Mouse (Mus musculus) brown adipose tissue, adult 24 weeks (tissue): ENCODE measurements around the gene Poc1b. TPM values are rescaled to one million over a fixed set of nuclear protein-coding genes. Genes with fewer than 3 reads are reported as not detected.
A peak's percentile ranks its signal among the peaks of the same experiment; 100 is the strongest.

Experiments
- H3K27ac ChIP-seq: fragments of 200-500 bp; replicated peaks from 2 replicates; pipeline ENCODE4 v1.5.1; 2012; ENCODE audit warnings: low read depth, mild to moderate bottlenecking, low read length
- H3K4me1 ChIP-seq: fragments of 200-500 bp; 2 replicates; pipeline ENCODE4 v1.6.1; 2012; ENCODE audit warnings: low read length, mixed read lengths; ENCODE audit not compliant: control insufficient read depth, insufficient read depth, insufficient read length
- H3K4me3 ChIP-seq: fragments of 200-500 bp; 2 replicates; pipeline ENCODE4 v1.5.1; 2012; ENCODE audit warnings: low read depth, mild to moderate bottlenecking, low read length, moderate library complexity; ENCODE audit not compliant: insufficient read depth
- polyA plus RNA-seq: library from polyadenylated mRNA; stranded (reverse); fragments of >200 nt; gene quantifications from 2 replicates; pipeline ENCODE4 v1.2.4, GENCODE M21; 2012; ENCODE audit not compliant: missing spikeins, insufficient read depth, insufficient read length

Poc1b gene
- polyA plus RNA-seq = 3.1 and 4.6 TPM in 2 replicates

- Histone ChIP-seq H3K27ac (peak within 1 kb of the TSS; percentile 87), H3K4me1 (no peaks in the 10 kb centered on the region), H3K4me3 (peak within 1 kb of the TSS; percentile 100)
Measured at GRCm38 (mm10) chr10:99106703-99107631, at the start of gene Poc1b. Gene Poc1b (plus strand): TSS chr10:99107036.

GRCm38 (mm10) chr10:99060588-99060987, 46.2 kb upstream of the Poc1b start:
- 0 out of 2 replicates have a peak, but pooled peaks cover 2% of the 10 kb centered on the region for H3K4me1 ChIP-seq
- H3K4me3 ChIP-seq = no peak overlapping the region
- H3K27ac ChIP-seq = no peak overlapping the region

DNA sequence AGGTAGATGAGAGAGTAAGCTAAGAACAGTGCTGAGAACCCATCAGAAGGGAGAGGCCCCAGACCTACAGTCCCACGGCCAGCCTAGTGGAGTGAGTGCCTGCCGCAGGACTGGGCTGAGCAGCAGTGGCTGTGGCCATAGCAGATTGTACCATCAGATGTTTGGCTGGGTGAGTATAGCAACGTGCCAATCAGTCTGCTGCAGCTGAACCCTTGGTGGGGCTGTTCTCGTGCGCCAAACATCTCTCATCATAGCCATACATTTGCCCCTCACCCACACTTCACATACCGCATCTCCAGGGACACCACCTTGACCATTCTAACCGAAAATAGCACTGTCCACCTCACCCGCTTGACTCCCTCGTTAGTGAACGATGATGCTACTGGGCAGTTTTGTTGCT, 45.4 kb upstream of the Poc1b start:
- H3K27ac ChIP-seq = no peak overlapping the region
- H3K4me1 ChIP-seq = 0 out of 2 replicates have a peak, but pooled peaks cover 2% of the 10 kb centered on the region
- no peak overlapping the region for H3K4me3 ChIP-seq

DNA sequence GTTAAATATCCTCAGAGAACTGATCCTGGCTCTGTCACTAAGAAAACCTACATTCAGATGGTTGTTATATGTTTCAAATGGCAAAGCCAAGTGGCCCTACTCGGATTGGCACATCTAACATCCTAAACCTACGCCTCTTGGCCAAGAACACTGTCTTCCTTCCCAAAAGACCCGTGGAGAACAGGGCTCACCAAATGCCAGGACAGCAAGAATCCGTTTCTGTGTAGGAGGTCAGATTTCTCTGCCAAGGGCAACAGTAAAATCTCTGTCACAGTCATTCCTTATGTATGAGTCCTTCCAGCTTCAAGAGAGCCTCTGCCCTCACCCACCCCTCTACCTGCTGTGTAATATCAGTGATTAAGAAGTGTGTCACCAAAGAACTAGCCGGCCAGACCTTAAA, 44.3 kb upstream of the Poc1b start:
- no peak overlapping the region for H3K4me3 ChIP-seq
- H3K4me1 ChIP-seq = 0 out of 2 replicates have a peak, but pooled peaks cover 2% of the 10 kb centered on the region
- no peak overlapping the region for H3K27ac ChIP-seq

GRCm38 (mm10) chr10:99076113-99076895, 30.5 kb upstream of the Poc1b start:
- H3K27ac ChIP-seq = no peak overlapping the region
- H3K4me3 ChIP-seq = no peak overlapping the region
- H3K4me1 ChIP-seq = no peaks in the 10 kb centered on the region

- Histone ChIP-seq H3K4me1 (no peaks in the 10 kb centered on the region), H3K27ac (no peak overlapping the region)
Measured at GRCm38 (mm10) chr10:99078621-99079020, 28.2 kb upstream of the Poc1b start.

GRCm38 (mm10) chr10:99081569-99081990, 25.3 kb upstream of the Poc1b start:
- no peak overlapping the region for H3K27ac ChIP-seq
- H3K4me3 ChIP-seq = no peak overlapping the region
- no peaks in the 10 kb centered on the region for H3K4me1 ChIP-seq

More at GRCm38 (mm10) chr10:99078621-99079020, 28.2 kb upstream of the Poc1b start:
- H3K4me3 ChIP-seq = no peak overlapping the region

GRCm38 (mm10) chr10:99083431-99084003, 23.3 kb upstream of the Poc1b start:
- no peaks in the 10 kb centered on the region for H3K4me1 ChIP-seq
- no peak overlapping the region for H3K4me3 ChIP-seq
- no peak overlapping the region for H3K27ac ChIP-seq

- H3K4me3 ChIP-seq = no peak overlapping the region
- H3K4me1 ChIP-seq = no peaks in the 10 kb centered on the region
- H3K27ac ChIP-seq = no peak overlapping the region
Measured at GRCm38 (mm10) chr10:99084397-99085239, 22.2 kb upstream of the Poc1b start.

DNA sequence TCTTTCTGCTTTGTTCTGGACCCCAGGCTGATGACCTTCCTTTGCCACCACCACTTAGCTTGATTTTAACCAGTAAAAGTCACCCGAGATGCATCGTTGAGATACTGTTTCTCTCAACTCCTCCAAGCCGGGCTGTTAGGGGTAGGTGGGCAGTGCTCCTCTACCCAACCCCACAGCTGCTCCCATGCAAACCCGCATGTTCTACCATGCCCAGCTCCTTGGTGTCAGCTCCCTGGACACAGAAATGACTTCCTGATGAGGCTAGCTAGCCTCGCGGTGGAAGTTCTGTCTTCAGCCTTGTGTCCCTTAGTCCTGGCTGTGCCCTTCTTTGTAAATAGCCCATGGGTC, 21.6 kb upstream of the Poc1b start:
- Histone ChIP-seq H3K4me3 (no peak overlapping the region), H3K4me1 (no peaks in the 10 kb centered on the region), H3K27ac (no peak overlapping the region)

- Histone ChIP-seq H3K4me3 (no peak overlapping the region), H3K27ac (no peak overlapping the region), H3K4me1 (no peaks in the 10 kb centered on the region)
Measured at GRCm38 (mm10) chr10:99086029-99086428, 20.8 kb upstream of the Poc1b start.

DNA sequence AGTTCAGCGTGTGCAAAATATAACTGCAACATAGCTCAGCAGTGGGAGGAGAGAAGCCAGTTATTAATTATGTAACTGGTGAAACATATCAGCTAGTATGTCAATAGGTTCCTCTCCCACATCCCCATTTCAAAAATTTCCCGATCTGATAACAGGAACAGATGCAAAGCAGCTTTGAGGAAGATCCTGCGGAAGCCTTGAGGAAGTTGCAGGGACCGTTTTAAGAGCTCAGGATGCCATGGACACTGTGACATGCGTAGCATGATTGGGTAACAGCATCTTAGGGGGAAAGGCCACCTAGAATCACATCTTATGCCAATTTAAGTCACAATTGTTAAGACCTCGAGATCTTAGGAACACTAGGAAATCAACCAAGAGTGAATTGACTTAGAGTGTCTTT, 16.9 kb upstream of the Poc1b start:
- no peak overlapping the region for H3K27ac ChIP-seq
- H3K4me1 ChIP-seq = no peaks in the 10 kb centered on the region
- no peak overlapping the region for H3K4me3 ChIP-seq

GRCm38 (mm10) chr10:99093364-99093763, 13.5 kb upstream of the Poc1b start:
- H3K27ac ChIP-seq = no peak overlapping the region
- H3K4me1 ChIP-seq = no peaks in the 10 kb centered on the region

DNA sequence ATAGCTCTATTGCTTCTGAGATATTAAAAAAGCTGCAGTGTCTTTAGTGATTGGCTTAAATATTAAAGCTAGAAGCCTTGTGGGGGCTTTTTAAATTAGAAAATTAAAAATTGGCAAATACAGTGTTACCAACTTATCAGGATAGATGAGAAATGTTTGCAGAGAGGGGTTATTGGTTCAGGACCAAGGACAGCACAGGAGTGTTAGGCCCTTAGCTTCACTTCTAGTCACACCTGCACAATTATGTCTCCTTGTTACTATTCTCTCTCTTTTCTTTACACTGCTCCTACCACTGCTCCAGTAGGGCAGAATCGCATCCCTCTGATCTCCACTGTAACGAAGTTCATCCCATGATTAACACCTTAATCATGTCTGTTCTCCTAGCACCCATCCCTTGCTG, 11.7 kb upstream of the Poc1b start:
- Histone ChIP-seq H3K4me1 (no peaks in the 10 kb centered on the region), H3K4me3 (no peak overlapping the region), H3K27ac (no peak overlapping the region)

More at GRCm38 (mm10) chr10:99093364-99093763, 13.5 kb upstream of the Poc1b start:
- H3K4me3 ChIP-seq = no peak overlapping the region
